In genomic region chr7:79080572-79081399, GRCm38 (mm10) we compare ENCODE assay signal across 8 mouse cellular contexts. TPM values are rescaled to one million over a fixed set of nuclear protein-coding genes. Genes with fewer than 3 reads are reported as not detected.
A peak's percentile ranks its signal among the peaks of the same experiment; 100 is the strongest.
DNase-seq lines count a peak whose midpoint lies in the region; ATAC-seq and TF ChIP-seq lines count a peak whose summit lies in the region.

No protein-coding gene starts in this region.

- H3K4me2 ChIP-seq in lung, embryonic 16.5 days (ENCODE audit: low read depth, low read length) = no peak overlapping the region

- TF ChIP-seq POLR2A in bone marrow macrophage, adult 2 months (IDR thresholded peaks at IDR 0.05; ENCODE audit: borderline replicate concordance, low read depth, low read length) = no peak

- peak; percentile 70 to 81 for DNase-seq in heart, postnatal 14 days
- peak; percentile 75 for DNase-seq in layer of hippocampus, adult 11-12 months (ENCODE audit: low spot score)
- peak; percentile 28 for DNase-seq in retina, adult 2 months (ENCODE audit: low read depth, low spot score)
- peak; percentile 12 to 57 for DNase-seq in urinary bladder, adult 18-20 months (ENCODE audit: low spot score in 2 of 2)

- no peak overlapping the region for H3K4me3 ChIP-seq in E14TG2a.4 (replicated peaks; ENCODE audit: low read length)
- H3K4me3 ChIP-seq in bone marrow macrophage, adult 2 months (ENCODE audit: insufficient read depth, low read length) = no peak overlapping the region
- H3K4me3 ChIP-seq in lung, embryonic 16.5 days (ENCODE audit: low read length) = no peak overlapping the region

- ATAC-seq in erythroid progenitor cell, adult 5-6 weeks (replicated peaks; ENCODE audit: low FRiP score, poor library complexity, severe bottlenecking) = peak; percentile 68
- peak; percentile 67; the same call in 1 of the 2 replicates for ATAC-seq in lung, embryonic 16.5 days (ENCODE audit: low read depth)

- no peak overlapping the region for H3K27ac ChIP-seq in bone marrow macrophage, adult 2 months (ENCODE audit: insufficient read depth, low read depth, low read length)
- no peak overlapping the region for H3K27ac ChIP-seq in lung, embryonic 16.5 days (ENCODE audit: low read length)

- peak; percentile 41 for TF ChIP-seq CTCF in E14TG2a.4 (conservative IDR thresholded peaks at IDR 0.05; ENCODE audit: low read length)
- TF ChIP-seq CTCF in bone marrow macrophage, adult 2 months (IDR thresholded peaks at IDR 0.05; ENCODE audit: low read depth, low read length) = peak; percentile 54

- intact Hi-C loops in heart, postnatal 14 days (cut with DNase I) = loop anchor here (1.0 to 10.0 kb wide), 2 partner anchors 156 to 286 kb away; no protein-coding TSS in a partner anchor

- 24% methylated on average over 7 of the region's 7 CpGs for whole genome bisulfite sequencing in lung, embryonic 16.5 days

- H3K36me3 ChIP-seq in E14TG2a.4 (ENCODE audit: insufficient read depth, low read length) = no peaks in the 10 kb centered on the region
- no peaks in the 10 kb centered on the region for H3K36me3 ChIP-seq in lung, embryonic 16.5 days (ENCODE audit: control insufficient read depth, insufficient read depth, low read length)

- H3K9me3 ChIP-seq in E14TG2a.4 (ENCODE audit: low read length) = peaks cover 43% of the 10 kb centered on the region
- H3K9me3 ChIP-seq in lung, embryonic 16.5 days (ENCODE audit: control insufficient read depth, low read length) = no peaks in the 10 kb centered on the region

- H3K27me3 ChIP-seq in E14TG2a.4 (ENCODE audit: insufficient read depth, low read length) = peaks cover 7% of the 10 kb centered on the region
- no peaks in the 10 kb centered on the region for H3K27me3 ChIP-seq in lung, embryonic 16.5 days (ENCODE audit: control insufficient read depth, insufficient read depth, low read depth, low read length)

- no peaks in the 10 kb centered on the region for H3K4me1 ChIP-seq in E14TG2a.4 (replicated peaks; ENCODE audit: low read depth, low read length)
- H3K4me1 ChIP-seq in bone marrow macrophage, adult 2 months (ENCODE audit: control insufficient read depth, insufficient read depth, low read length) = no peaks in the 10 kb centered on the region
- H3K4me1 ChIP-seq in lung, embryonic 16.5 days (replicated peaks; ENCODE audit: control insufficient read depth, insufficient read depth, low read length) = no peaks in the 10 kb centered on the region

- H3K9ac ChIP-seq in lung, embryonic 16.5 days (ENCODE audit: low read length) = no peak overlapping the region

RNA-seq across cellular contexts. Expression of gene Acan, which starts 27.5 kb away (rescaled TPM):
- polyA plus RNA-seq in bone marrow macrophage, adult 2 months (2012; ENCODE audit: insufficient read depth, insufficient read length, missing spikeins) = not detected in 2 replicates
- total RNA-seq in erythroid progenitor cell, adult 5-6 weeks (2015; ENCODE audit: low replicate concordance) = not detected in 2 replicates
- total RNA-seq in erythroid progenitor cell, adult 5-6 weeks (2017; ENCODE audit: low replicate concordance) = not detected in 2 replicates
- total RNA-seq in heart, postnatal 14 days (2021) = under 1 TPM; 0.60 to 0.93 TPM
- 1.2 and 1.5 TPM in 2 replicates for polyA plus RNA-seq in lung, embryonic 16.5 days (2015; fragmentation: Nextera tagmentation; extraction: Ambion mirVana)

RNA-seq across cellular contexts. Expression of gene Hapln3, which starts 50.0 kb away (rescaled TPM):
- polyA plus RNA-seq in bone marrow macrophage, adult 2 months (2012; ENCODE audit: insufficient read depth, insufficient read length, missing spikeins) = not detected in 2 replicates
- total RNA-seq in erythroid progenitor cell, adult 5-6 weeks (2015; ENCODE audit: low replicate concordance) = not detected in 2 replicates
- total RNA-seq in erythroid progenitor cell, adult 5-6 weeks (2017; ENCODE audit: low replicate concordance) = not detected in 2 replicates
- under 1 TPM; 0.34 to 0.45 TPM for total RNA-seq in heart, postnatal 14 days (2021)
- polyA plus RNA-seq in lung, embryonic 16.5 days (2015; fragmentation: Nextera tagmentation; extraction: Ambion mirVana) = 1.2 and 1.4 TPM in 2 replicates
